Mouse (Mus musculus) megakaryocyte, embryonic 14.5 days (primary cell): ENCODE results near the gene Rbm5. TPM values are rescaled to one million over a fixed set of nuclear protein-coding genes. Genes with fewer than 3 reads are reported as not detected.
A peak's percentile ranks its signal among the peaks of the same experiment; 100 is the strongest.

ENCODE experiments used
- H3K27me3 ChIP-seq: replicated peaks from 2 replicates; pipeline ENCODE3; 2012; ENCODE audit warnings: inconsistent platforms
- H3K36me3 ChIP-seq: replicated peaks from 2 replicates; pipeline ENCODE3; 2012; ENCODE audit warnings: low read length, inconsistent platforms, mixed read lengths
- H3K4me1 ChIP-seq: 2 replicates; pipeline ENCODE4 v1.6.1; 2012; ENCODE audit warnings: inconsistent platforms
- H3K4me3 ChIP-seq: replicated peaks from 2 replicates; pipeline ENCODE3; 2012; ENCODE audit warnings: moderate library complexity, mild to moderate bottlenecking, inconsistent platforms
- H3K9me3 ChIP-seq: 2 replicates; pipeline ENCODE4 v1.6.1; 2012; ENCODE audit warnings: inconsistent platforms
- FLI1 ChIP-seq: IDR thresholded peaks from 2 replicates; pipeline ENCODE4 v1.6.1; 2012; ENCODE audit warnings: low read length, inconsistent platforms, mixed read lengths
- GATA1 ChIP-seq: IDR thresholded peaks from 3 replicates; pipeline ENCODE4 v1.6.1; 2012; ENCODE audit warnings: mixed read lengths, low read length, inconsistent platforms, borderline replicate concordance
- polyA plus RNA-seq: library from polyadenylated mRNA; stranded (reverse); fragments of >175 nt; gene quantifications from 2 replicates; pipeline ENCODE4 v1.2.3, GENCODE M21; 2012; ENCODE audit warnings: low replicate concordance; ENCODE audit not compliant: insufficient read depth

The Rbm5 gene
- polyA plus RNA-seq, 1 experiment: 7.6 TPM

GRCm38 (mm10) chr9:107695441-107696105 is 75.2 kb downstream of the Rbm5 start:
- H3K36me3 ChIP-seq: no peaks in the 10 kb centered on the region
- H3K4me3 ChIP-seq: no peak overlapping the region
- TF ChIP-seq FLI1 (no peak), GATA1 (no peak)
- no peaks in the 10 kb centered on the region for H3K9me3 ChIP-seq
- H3K27me3 ChIP-seq: peaks cover 88% of the 10 kb centered on the region
- H3K4me1 ChIP-seq: peaks cover 4% of the 10 kb centered on the region; the same call in 1 of the 2 replicates

- Histone ChIP-seq H3K9me3 (no peaks in the 10 kb centered on the region), H3K4me3 (no peak overlapping the region), H3K36me3 (no peaks in the 10 kb centered on the region), H3K27me3 (peaks cover 87% of the 10 kb centered on the region), H3K4me1 (peaks cover 4% of the 10 kb centered on the region; the same call in 1 of the 2 replicates)
- TF ChIP-seq GATA1 (no peak), FLI1 (no peak)
These were observed 76.2 kb downstream of the Rbm5 start for GRCm38 (mm10) chr9:107694627-107695026.

GRCm38 (mm10) chr9:107693433-107693987 is 77.3 kb downstream of the Rbm5 start:
- H3K27me3 ChIP-seq: peaks cover 87% of the 10 kb centered on the region
- H3K9me3 ChIP-seq: no peaks in the 10 kb centered on the region
- H3K36me3 ChIP-seq: no peaks in the 10 kb centered on the region
- TF ChIP-seq GATA1 (no peak), FLI1 (no peak)
- no peak overlapping the region for H3K4me3 ChIP-seq
- H3K4me1 ChIP-seq: peaks cover 4% of the 10 kb centered on the region; the same call in 1 of the 2 replicates

- H3K36me3 ChIP-seq: no peaks in the 10 kb centered on the region
- TF ChIP-seq FLI1 (no peak), GATA1 (no peak)
- H3K27me3 ChIP-seq: peaks cover 89% of the 10 kb centered on the region
- H3K9me3 ChIP-seq: no peaks in the 10 kb centered on the region
- no peak overlapping the region for H3K4me3 ChIP-seq
- H3K4me1 ChIP-seq: peaks cover 4% of the 10 kb centered on the region; the same call in 1 of the 2 replicates
These were observed 78.0 kb downstream of the Rbm5 start for GRCm38 (mm10) chr9:107692785-107693184.

- TF ChIP-seq FLI1 (no peak), GATA1 (no peak)
- H3K9me3 ChIP-seq: no peaks in the 10 kb centered on the region
- peak overlapping the region; percentile 30 for H3K4me3 ChIP-seq
- no peaks in the 10 kb centered on the region for H3K36me3 ChIP-seq
- peaks cover 87% of the 10 kb centered on the region for H3K27me3 ChIP-seq
- peaks cover 10% of the 10 kb centered on the region for H3K4me1 ChIP-seq
These were observed 80.4 kb downstream of the Rbm5 start for GRCm38 (mm10) chr9:107690391-107690790.

Other genes with a start within 250 kb of the Rbm5 start
- 12.0 and 24.4 TPM in 2 replicates for gene Tmem115, start 237.1 kb downstream of the Rbm5 start, polyA plus RNA-seq
- gene Cyb561d2, start 228.8 kb downstream of the Rbm5 start, polyA plus RNA-seq: 4.2 and 18.5 TPM in 2 replicates
- gene Nprl2, start 228.8 kb downstream of the Rbm5 start, polyA plus RNA-seq: 0.37 TPM in 1 of 2 replicates, not detected in the other
- gene Zmynd10, start 223.7 kb downstream of the Rbm5 start, polyA plus RNA-seq: 0.68 TPM in 1 of 2 replicates, not detected in the other
- gene Rassf1, start 219.4 kb downstream of the Rbm5 start, polyA plus RNA-seq: 10.3 and 12.6 TPM in 2 replicates
- gene Tusc2, start 207.7 kb downstream of the Rbm5 start, polyA plus RNA-seq: 23.3 and 103 TPM in 2 replicates
- gene Hyal2, start 203.1 kb downstream of the Rbm5 start, polyA plus RNA-seq: 10.8 and 11.8 TPM in 2 replicates
- gene Hyal1, start 194.1 kb downstream of the Rbm5 start, polyA plus RNA-seq: 1.6 and 2.6 TPM in 2 replicates
- 63.3 and 72.4 TPM in 2 replicates for gene Naa80, start 192.1 kb downstream of the Rbm5 start, polyA plus RNA-seq
- gene Hyal3, start 190.2 kb downstream of the Rbm5 start, polyA plus RNA-seq: 0.31 TPM in 1 of 2 replicates, not detected in the other
- 32.1 and 34.9 TPM in 2 replicates for gene Ifrd2, start 183.4 kb downstream of the Rbm5 start, polyA plus RNA-seq
- gene Sema3b, start 161.8 kb downstream of the Rbm5 start, polyA plus RNA-seq: not detected in 2 replicates
- gene Gnai2, start 135.6 kb downstream of the Rbm5 start, polyA plus RNA-seq: 1,319 and 1,886 TPM in 2 replicates
- gene Slc38a3, start 101.5 kb downstream of the Rbm5 start, polyA plus RNA-seq: not detected in 2 replicates
- gene Gnat1, start 91.3 kb downstream of the Rbm5 start, polyA plus RNA-seq: not detected in 2 replicates
- not detected in 2 replicates for gene Sema3f, start 60.5 kb downstream of the Rbm5 start, polyA plus RNA-seq
- 12.7 and 14.7 TPM in 2 replicates for gene Rbm6, start 102.2 kb upstream of the Rbm5 start, polyA plus RNA-seq
- gene Mon1a, start 117.2 kb upstream of the Rbm5 start, polyA plus RNA-seq: 19.6 and 23.6 TPM in 2 replicates
- 0.23 TPM in 1 of 2 replicates, not detected in the other for gene Mst1r, start 135.9 kb upstream of the Rbm5 start, polyA plus RNA-seq
- gene Actl11, start 157.5 kb upstream of the Rbm5 start, polyA plus RNA-seq: not detected in 2 replicates
- gene Camkv, start 164.7 kb upstream of the Rbm5 start, polyA plus RNA-seq: not detected in 2 replicates
- gene Traip, start 179.1 kb upstream of the Rbm5 start, polyA plus RNA-seq: 1.0 and 1.2 TPM in 2 replicates
- gene Uba7, start 204.5 kb upstream of the Rbm5 start, polyA plus RNA-seq: 78.9 and 91.5 TPM in 2 replicates
- 2.7 TPM in 1 of 2 replicates, not detected in the other for gene Gm20661, start 212.1 kb upstream of the Rbm5 start, polyA plus RNA-seq
- 270 and 880 TPM in 2 replicates for gene Inka1, start 214.9 kb upstream of the Rbm5 start, polyA plus RNA-seq
- gene Cdhr4, start 221.5 kb upstream of the Rbm5 start, polyA plus RNA-seq: 9.9 and 23.4 TPM in 2 replicates
- 3.2 and 5.8 TPM in 2 replicates for gene Gm20662, start 225.4 kb upstream of the Rbm5 start, polyA plus RNA-seq
- 26.3 and 26.7 TPM in 2 replicates for gene Ip6k1, start 231.5 kb upstream of the Rbm5 start, polyA plus RNA-seq